Mouse (Mus musculus) cerebellum, adult 2 months (tissue): Measurements from ENCODE around the gene Gm43552.

ENCODE experiments used
- CTCF ChIP-seq: fragments of 200-500 bp; IDR thresholded peaks from 2 replicates; pipeline ENCODE4 v1.5.1; 2011; ENCODE audit warnings: low read depth, mild to moderate bottlenecking, control low read depth, low read length, moderate library complexity, borderline replicate concordance; ENCODE audit not compliant: insufficient read depth
- POLR2A ChIP-seq: fragments of 200-500 bp; IDR thresholded peaks from 2 replicates; pipeline ENCODE4 v1.6.1; 2011; ENCODE audit warnings: low read length, control low read depth, borderline replicate concordance; ENCODE audit not compliant: insufficient read depth

GRCm38 (mm10) chr5:65478224-65478623, 14.4 kb downstream of the Gm43552 start:
- TF ChIP-seq CTCF (peak; percentile 52; the same call in 1 of the 2 replicates), POLR2A (no peak)
